24 mouse cellular contexts compared by ENCODE assay signal in genomic region chr3:137947525-137947924, GRCm38 (mm10). TPM values are rescaled to one million over a fixed set of nuclear protein-coding genes. Genes with fewer than 3 reads are reported as not detected.
DNase-seq lines count a peak whose midpoint lies in the region; ATAC-seq and TF ChIP-seq lines count a peak whose summit lies in the region.
"Had no signal": no experiment of that assay in that cellular context is flagged by ENCODE, and none has a peak within 500 bp of the region (broad histone marks: within the 10 kb centered on the region; RNA-seq: fewer than 3 reads in every experiment).

No protein-coding gene starts in this region.

- no peak for ATAC-seq in stomach, postnatal 0 days (ENCODE audit: low FRiP score, low TSS enrichment)
- no peak for ATAC-seq in intestine, embryonic 15.5 days
- ATAC-seq: forebrain, embryonic 15.5 days; Patski had no signal

- no peak for TF ChIP-seq CTCF in layer of hippocampus, adult 2 months (conservative IDR thresholded peaks at IDR 0.05)
- TF ChIP-seq CTCF in stomach, postnatal 0 days (IDR thresholded peaks at IDR 0.05; ENCODE audit: low read depth): no peak

- no peak for DNase-seq in layer of hippocampus, adult 2 months (ENCODE audit: low spot score in 2 of 2)
- no peak for DNase-seq in layer of hippocampus, postnatal 10 days (ENCODE audit: low spot score in 2 of 2)
- DNase-seq in spleen, postnatal 36 days (ENCODE audit: low spot score in 2 of 2): peak; percentile 64 to 66
- no peak for DNase-seq in spleen, postnatal 10 days (ENCODE audit: low spot score in 2 of 2)
- no peak for DNase-seq in stomach, postnatal 0 days (ENCODE audit: low spot score)
- DNase-seq in ovary, adult 18-20 months (ENCODE audit: low spot score): no peak
- DNase-seq: adrenal gland, adult 8-10 months; cerebellum, adult 9-10 months; gastrocnemius, postnatal 25 days; kidney, adult 8-10 months; kidney, postnatal 25 days; midbrain, embryonic 14.5 days; right cerebral cortex, postnatal 25 days; thymus, postnatal 36 days had no signal

- H3K27me3 ChIP-seq in stomach, postnatal 0 days (ENCODE audit: control insufficient read depth, insufficient read depth, low read length): no peaks in the 10 kb centered on the region
- no peaks in the 10 kb centered on the region for H3K27me3 ChIP-seq in intestine, embryonic 15.5 days (replicated peaks)
- H3K27me3 ChIP-seq: embryonic facial prominence, embryonic 13.5 days; forebrain, embryonic 15.5 days; hindbrain, embryonic 12.5 days; neural tube, embryonic 15.5 days; Patski had no signal

- no peak overlapping the region for H3K4me3 ChIP-seq in layer of hippocampus, adult 2 months
- H3K4me3 ChIP-seq in macrophage (ENCODE audit: inconsistent target): no peak overlapping the region
- H3K4me3 ChIP-seq in stomach, postnatal 0 days (ENCODE audit: low read depth, low read length): no peak overlapping the region
- no peak overlapping the region for H3K4me3 ChIP-seq in intestine, embryonic 15.5 days (replicated peaks)
- H3K4me3 ChIP-seq: embryonic facial prominence, embryonic 13.5 days; forebrain, embryonic 15.5 days; hindbrain, embryonic 12.5 days; left cerebral cortex, adult 2 months; limb, embryonic 10.5 days; neural tube, embryonic 15.5 days had no signal

- no peak overlapping the region for H3K4me2 ChIP-seq in stomach, postnatal 0 days (replicated peaks; ENCODE audit: low read depth)
- H3K4me2 ChIP-seq in intestine, embryonic 15.5 days (replicated peaks): no peak overlapping the region
- H3K4me2 ChIP-seq: embryonic facial prominence, embryonic 13.5 days; forebrain, embryonic 15.5 days; hindbrain, embryonic 12.5 days; neural tube, embryonic 15.5 days had no signal

- H3K9me3 ChIP-seq in stomach, postnatal 0 days (ENCODE audit: control insufficient read depth, low read length): no peaks in the 10 kb centered on the region
- H3K9me3 ChIP-seq in intestine, embryonic 15.5 days: no peaks in the 10 kb centered on the region
- H3K9me3 ChIP-seq: embryonic facial prominence, embryonic 13.5 days; forebrain, embryonic 15.5 days; hindbrain, embryonic 12.5 days; limb, embryonic 10.5 days; neural tube, embryonic 15.5 days had no signal

- peaks cover 8% of the 10 kb centered on the region; the same call in 1 of the 2 replicates for H3K79me2 ChIP-seq in macrophage (ENCODE audit: inconsistent target)

- TF ChIP-seq EP300 in stomach, postnatal 0 days (optimal IDR thresholded peaks at IDR 0.05): no peak

- 0% methylated on average over 4 of the region's 4 CpGs for WGBS in macrophage (ENCODE audit: missing documents)
- WGBS in stomach, postnatal 0 days: 74% methylated on average over 4 of the region's 4 CpGs
- 78% methylated on average over 4 of the region's 4 CpGs for WGBS in intestine, embryonic 15.5 days

- no peaks in the 10 kb centered on the region for H3K36me3 ChIP-seq in macrophage (ENCODE audit: inconsistent target)
- no peaks in the 10 kb centered on the region for H3K36me3 ChIP-seq in stomach, postnatal 0 days (ENCODE audit: control insufficient read depth, insufficient read depth, low read length)
- no peaks in the 10 kb centered on the region for H3K36me3 ChIP-seq in intestine, embryonic 15.5 days
- H3K36me3 ChIP-seq: embryonic facial prominence, embryonic 13.5 days; forebrain, embryonic 15.5 days; hindbrain, embryonic 12.5 days; limb, embryonic 10.5 days; neural tube, embryonic 15.5 days had no signal

- no peak overlapping the region for H3K9ac ChIP-seq in stomach, postnatal 0 days (ENCODE audit: low read length)
- no peak overlapping the region for H3K9ac ChIP-seq in intestine, embryonic 15.5 days
- H3K9ac ChIP-seq: embryonic facial prominence, embryonic 13.5 days; forebrain, embryonic 15.5 days; hindbrain, embryonic 12.5 days; liver, embryonic 14.5 days; neural tube, embryonic 15.5 days had no signal

- H3K27ac ChIP-seq in layer of hippocampus, adult 2 months: peak overlapping the region; percentile 46; the same call in 1 of the 2 replicates
- peak overlapping the region; percentile 34 for H3K27ac ChIP-seq in macrophage
- H3K27ac ChIP-seq in stomach, postnatal 0 days (replicated peaks): no peak overlapping the region
- H3K27ac ChIP-seq in intestine, embryonic 15.5 days: no peak overlapping the region
- H3K27ac ChIP-seq: embryonic facial prominence, embryonic 13.5 days; forebrain, embryonic 15.5 days; hindbrain, embryonic 12.5 days; left cerebral cortex, adult 2 months; limb, embryonic 10.5 days; liver, embryonic 14.5 days; neural tube, embryonic 15.5 days had no signal

- no peaks in the 10 kb centered on the region for H3K4me1 ChIP-seq in stomach, postnatal 0 days (replicated peaks; ENCODE audit: control insufficient read depth, insufficient read depth)
- H3K4me1 ChIP-seq in intestine, embryonic 15.5 days (replicated peaks): peaks cover 7% of the 10 kb centered on the region; the same call in 1 of the 2 replicates
- H3K4me1 ChIP-seq: forebrain, embryonic 15.5 days had no signal

RNA-seq across cellular contexts. Expression of gene Lamtor3, which starts 29.2 kb away (rescaled TPM):
- 10 to 100 TPM; 64.4 to 65.3 TPM for total RNA-seq in layer of hippocampus, adult 2 months (2021)
- 10 to 100 TPM; 65.3 to 66.9 TPM for total RNA-seq in layer of hippocampus, postnatal 10 days (2021)
- total RNA-seq in macrophage (2018; cell fraction: chromatin; rRNA removed): 100 to 1,000 TPM in 25 of 26 experiments, 10 to 100 TPM in 1; 84.2 to 338 (median 182) TPM
- total RNA-seq in macrophage (2018; cell fraction: cytosol; rRNA removed): 100 to 1,000 TPM in 25 of 26 experiments, 10 to 100 TPM in 1; 98.0 to 162 (median 137) TPM
- total RNA-seq in macrophage (2018; cell fraction: nucleus; rRNA removed): 100 to 1,000 TPM in 23 of 26 experiments, 10 to 100 TPM in 3; 92.8 to 273 (median 149) TPM
- 132 to 168 TPM (median 156 TPM) in 3 replicates for polyA plus RNA-seq in macrophage (2018)
- polyA plus RNA-seq in stomach, postnatal 0 days (2015; fragmentation: Nextera tagmentation; extraction: Ambion mirVana): 104 and 106 TPM in 2 replicates
- 135 and 139 TPM in 2 replicates for polyA plus RNA-seq in intestine, embryonic 15.5 days (2015; fragmentation: Nextera tagmentation; extraction: Ambion mirVana)

RNA-seq across cellular contexts. Expression of gene Dapp1, which starts 33.8 kb away (rescaled TPM):
- 1 to 10 TPM; 4.2 to 5.6 TPM for total RNA-seq in layer of hippocampus, adult 2 months (2021)
- 1 to 10 TPM; 4.7 to 7.1 TPM for total RNA-seq in layer of hippocampus, postnatal 10 days (2021)
- 10 to 100 TPM in 24 of 26 experiments, 1 to 10 TPM in 2; 9.6 to 52.6 (median 33.1) TPM for total RNA-seq in macrophage (2018; cell fraction: chromatin; rRNA removed)
- 10 to 100 TPM in 21 of 26 experiments, 1 to 10 TPM in 5; 4.9 to 24.0 (median 13.2) TPM for total RNA-seq in macrophage (2018; cell fraction: cytosol; rRNA removed)
- 10 to 100 TPM; 15.7 to 47.2 (median 25.4) TPM for total RNA-seq in macrophage (2018; cell fraction: nucleus; rRNA removed)
- 10.8 to 14.3 TPM (median 10.8 TPM) in 3 replicates for polyA plus RNA-seq in macrophage (2018)
- 24.0 and 26.8 TPM in 2 replicates for polyA plus RNA-seq in stomach, postnatal 0 days (2015; fragmentation: Nextera tagmentation; extraction: Ambion mirVana)
- polyA plus RNA-seq in intestine, embryonic 15.5 days (2015; fragmentation: Nextera tagmentation; extraction: Ambion mirVana): 23.2 and 23.7 TPM in 2 replicates

Comparison
In these comparisons a context has a peak if more than half of its experiments do, and no peak if none do; other contexts are left out.
1. DNase-seq: peak in spleen, postnatal 36 days (2 of 2); none in layer of hippocampus, adult 2 months (0 of 2), layer of hippocampus, postnatal 10 days (0 of 2), spleen, postnatal 10 days (0 of 2), stomach, postnatal 0 days (single experiment) and ovary, adult 18-20 months (single experiment).
2. H3K27ac ChIP-seq: peak in layer of hippocampus, adult 2 months (single experiment) and macrophage (single experiment); none in stomach, postnatal 0 days (single experiment) and intestine, embryonic 15.5 days (single experiment).